Mouse (Mus musculus): ENCODE measurements around the gene Defb21.

The Defb21 gene

DNA sequence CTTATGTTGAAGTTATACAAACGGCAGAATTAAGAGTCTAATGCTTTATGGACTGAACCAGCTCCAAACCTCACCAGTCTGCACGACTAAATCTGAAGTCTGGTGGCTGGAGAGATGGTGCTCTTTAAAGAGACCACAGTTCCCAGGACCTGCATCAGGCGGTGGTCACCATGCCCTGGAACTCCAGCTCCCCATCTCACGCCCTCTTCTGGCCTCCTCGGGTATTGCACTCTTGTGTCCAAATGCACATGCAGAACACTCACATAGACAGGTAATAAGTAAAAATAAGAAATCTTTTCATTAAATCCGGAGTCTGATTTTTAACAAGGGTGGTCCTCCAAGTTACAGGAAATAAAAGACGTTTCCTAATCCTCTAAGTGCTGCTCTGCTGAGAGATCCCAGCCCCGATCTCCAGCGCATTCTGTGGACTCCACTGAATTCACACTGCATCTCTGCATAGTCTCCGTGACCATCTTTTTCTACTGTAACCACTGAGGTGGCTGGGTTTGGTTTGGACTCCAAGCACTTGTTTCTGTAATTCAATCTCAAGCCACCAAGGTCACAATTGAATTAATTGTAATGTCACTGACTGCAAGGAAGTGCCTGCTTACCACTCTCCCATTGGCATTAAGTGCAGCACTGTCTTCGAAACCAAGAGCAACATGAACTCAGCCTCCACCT is at the start of gene Defb21:
TSS of gene Defb21 (plus strand) at position 631 of the 681 bp plus-strand sequence.
- no peak for ATAC-seq (ENCODE audit: low TSS enrichment)

DNA sequence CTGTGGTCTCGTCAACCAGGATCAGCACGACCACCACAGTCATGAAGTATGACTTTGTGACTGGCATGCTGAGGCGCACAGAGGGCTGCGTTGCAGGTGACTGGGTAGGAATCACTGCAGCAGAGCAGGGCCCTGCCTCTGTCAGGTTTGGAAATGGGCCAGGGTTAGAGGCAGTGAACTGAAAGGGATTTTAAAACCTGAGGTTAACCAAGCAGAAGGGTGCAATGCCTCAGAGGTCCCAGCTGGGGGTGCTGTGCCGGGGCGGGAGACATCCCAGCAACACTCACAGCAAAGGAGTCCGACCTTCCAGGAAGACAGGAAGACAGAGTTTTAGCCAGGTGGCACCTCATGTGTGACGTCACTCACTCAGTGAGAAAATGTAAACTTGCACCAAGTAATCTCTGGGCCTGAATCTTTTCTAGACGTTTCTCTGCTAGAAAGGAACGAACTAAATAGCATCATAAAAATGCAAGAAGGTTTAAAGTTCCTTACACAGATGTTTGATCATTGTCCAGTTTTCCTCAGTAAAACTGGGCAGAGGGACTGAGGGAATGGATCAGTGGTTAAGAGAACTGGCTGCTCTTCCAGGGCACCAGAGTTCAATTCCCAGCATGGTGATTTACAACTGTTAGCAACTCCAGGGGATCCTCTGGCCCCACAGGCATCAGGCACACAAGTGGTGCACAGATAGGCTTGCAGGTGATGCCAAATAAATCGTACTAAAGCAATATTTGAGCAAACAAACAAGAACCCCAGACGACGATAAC is 32.4 kb upstream of the Defb21 start, which contains the start of gene Defb29:
TSS of gene Defb29 (minus strand) at position 155 of the 767 bp plus-strand sequence.
- ATAC-seq (ENCODE audit: low TSS enrichment) = no peak

DNA sequence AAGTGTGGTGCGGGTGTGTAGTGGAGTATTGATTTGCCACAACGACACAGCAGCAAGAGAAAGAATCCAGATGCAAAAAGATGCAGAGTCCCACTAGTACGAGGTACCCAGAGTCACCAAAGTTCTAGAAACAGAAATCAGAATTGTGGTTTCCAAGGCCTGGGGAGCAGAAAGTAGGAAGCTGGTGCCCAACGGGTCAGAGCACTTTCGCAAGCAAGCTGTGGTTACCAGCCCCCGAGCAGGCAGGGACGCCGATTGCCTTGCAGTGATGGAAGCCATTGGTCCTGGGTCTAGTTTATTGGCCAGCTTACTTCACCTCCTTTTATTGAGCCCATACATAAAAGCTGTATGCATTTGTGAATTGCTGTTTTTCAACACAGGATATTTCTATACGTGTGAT is 30.6 kb upstream of the Defb21 start:
- ATAC-seq (ENCODE audit: low TSS enrichment) = no peak

DNA sequence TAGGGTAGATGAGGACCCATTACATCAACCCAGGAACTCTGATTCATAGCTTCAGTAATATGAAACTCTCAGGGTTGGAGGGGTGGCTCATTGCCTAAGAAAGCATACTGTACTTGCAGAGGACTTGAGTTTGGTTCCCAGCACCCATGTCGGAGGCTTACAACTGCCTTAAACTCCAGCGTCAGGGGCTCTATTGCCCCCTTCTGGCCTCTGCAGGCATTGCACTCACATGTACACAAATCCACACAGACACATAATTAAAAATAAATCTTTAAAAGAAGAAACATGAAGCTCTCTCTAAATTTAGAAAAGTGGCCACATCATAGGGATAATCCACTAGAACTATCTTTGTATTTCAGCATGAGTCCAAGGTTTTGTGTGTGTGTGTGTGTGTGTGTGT is 29.6 kb upstream of the Defb21 start:
- no peak for ATAC-seq (ENCODE audit: low TSS enrichment)

DNA sequence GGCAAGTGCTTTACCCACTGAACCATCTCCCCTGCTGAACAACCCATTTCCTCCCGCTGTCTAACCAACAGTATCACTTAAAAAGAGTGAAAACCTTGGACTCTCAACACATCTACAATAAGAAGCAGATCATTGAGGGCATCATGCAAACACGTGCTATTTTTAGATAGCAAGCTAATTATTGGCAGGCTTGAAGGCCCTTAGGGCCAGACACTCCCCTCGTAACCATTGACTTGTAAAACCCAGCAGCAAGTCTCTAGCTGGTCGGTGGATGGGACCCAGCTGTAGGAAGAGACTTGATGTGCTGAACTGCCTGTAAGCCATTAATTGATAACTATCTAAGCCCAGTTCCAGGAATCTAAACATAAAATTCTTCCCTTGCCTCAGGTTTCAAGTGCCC is 29.1 kb upstream of the Defb21 start:
- no peak for ATAC-seq (ENCODE audit: low TSS enrichment)

DNA sequence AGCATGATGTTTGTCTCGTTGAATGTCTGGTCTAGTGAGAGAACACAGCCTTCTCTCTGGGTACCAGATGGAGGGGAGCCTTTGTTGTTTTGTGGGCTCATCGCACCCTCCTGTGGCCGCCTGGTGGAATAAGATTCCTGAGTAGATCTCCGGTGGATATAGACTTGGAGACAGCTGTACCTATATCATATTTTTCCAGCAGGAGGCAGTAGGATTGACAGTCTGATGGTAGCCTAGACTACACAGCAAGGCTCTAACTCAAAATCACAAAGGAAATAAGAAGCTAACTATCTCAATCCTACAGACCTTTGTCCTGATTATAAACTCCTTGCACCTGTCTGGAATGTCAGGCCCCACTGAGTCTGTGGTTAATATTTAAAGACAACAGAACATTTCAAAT is 27.9 kb upstream of the Defb21 start:
- peak; percentile 99 for ATAC-seq (ENCODE audit: low TSS enrichment)

DNA sequence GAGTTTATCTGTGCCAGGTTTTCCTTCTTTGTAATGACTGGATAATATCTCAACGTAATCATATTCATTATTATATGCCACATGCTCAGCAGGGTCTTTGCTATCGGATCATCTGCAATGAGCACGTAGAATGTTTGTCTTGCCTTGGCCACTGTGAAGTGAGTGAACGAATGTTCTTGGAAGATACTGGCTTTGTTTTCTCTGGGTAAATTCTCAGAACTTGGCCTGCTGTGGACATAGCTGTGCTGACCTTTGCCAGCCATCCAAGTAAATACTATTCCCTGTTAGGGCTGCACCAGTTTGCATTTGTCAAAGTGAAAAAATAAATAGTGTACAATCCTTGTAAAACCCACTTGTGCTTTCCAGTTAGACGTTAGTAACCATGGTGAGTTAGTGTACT is 24.4 kb upstream of the Defb21 start:
- ATAC-seq (ENCODE audit: low TSS enrichment) = no peak

DNA sequence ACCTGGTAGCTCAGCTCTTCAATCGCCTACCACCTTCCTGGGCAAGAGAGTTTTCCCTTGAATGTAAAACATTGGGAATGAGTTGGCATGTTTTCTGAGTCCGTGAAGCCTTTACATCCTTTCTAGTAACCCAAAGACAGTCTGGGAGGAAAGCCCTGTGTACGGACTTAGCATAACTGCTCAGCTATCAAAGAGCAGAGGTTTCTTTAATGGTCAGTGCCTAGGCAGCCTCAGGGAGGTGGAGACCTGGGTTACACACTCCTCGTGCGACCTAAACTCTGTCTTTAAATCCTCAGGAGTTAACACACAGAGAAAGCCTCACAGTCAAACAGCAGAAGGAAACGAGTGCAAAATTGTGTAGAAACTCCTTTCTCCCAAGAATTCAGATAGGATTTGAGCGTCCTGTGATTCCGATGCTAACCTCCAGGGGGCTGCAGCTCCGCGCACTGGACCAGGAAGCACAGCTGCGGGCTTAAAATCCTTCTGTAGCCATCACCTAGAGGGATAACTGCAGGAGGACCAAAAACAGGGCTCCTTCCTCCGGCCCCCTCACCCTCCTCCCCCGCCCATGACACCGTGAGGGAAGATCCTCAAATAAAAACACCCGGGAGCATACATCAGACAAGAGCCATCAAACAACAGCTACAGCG is 18.6 kb upstream of the Defb21 start:
- ATAC-seq (ENCODE audit: low TSS enrichment) = peak; percentile 97

DNA sequence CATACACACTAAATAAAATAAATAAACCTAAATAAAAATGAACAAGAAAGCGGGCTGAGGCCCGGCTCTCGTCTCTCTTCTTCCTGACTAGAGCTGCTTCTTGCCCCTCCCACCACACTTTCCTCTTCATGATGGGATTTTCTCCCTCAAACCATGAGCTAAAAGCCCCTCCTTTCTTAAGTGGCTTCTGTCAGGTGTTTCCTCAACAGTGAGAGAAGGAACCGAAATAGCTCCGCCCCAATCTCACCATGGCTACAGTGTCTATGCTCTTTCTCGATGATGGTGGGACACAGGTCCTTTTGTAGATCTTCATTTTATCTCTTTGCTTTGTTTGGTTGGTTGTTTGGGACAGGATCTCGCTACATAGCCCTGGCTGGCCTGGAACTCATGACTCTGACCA is 15.9 kb upstream of the Defb21 start:
- ATAC-seq (ENCODE audit: low TSS enrichment) = no peak

DNA sequence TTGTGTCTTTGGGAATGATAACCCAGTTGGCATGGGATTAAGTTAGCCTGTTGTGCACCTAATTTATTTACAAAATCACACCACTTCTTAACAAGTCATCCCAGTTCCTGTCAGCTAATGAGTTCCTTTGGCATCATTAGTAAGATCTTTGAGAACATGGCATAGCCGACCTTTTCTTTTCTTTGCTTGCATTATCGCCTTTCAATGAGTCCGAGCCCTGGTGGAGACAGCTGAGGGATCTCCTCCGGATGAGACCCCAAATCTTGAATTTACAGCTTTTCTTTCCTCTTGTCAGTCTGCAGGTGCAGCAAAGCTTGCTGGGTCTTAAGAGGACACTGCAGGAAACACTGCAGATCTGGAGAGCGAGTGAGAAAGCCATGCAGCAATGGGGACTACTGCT is 3.5 kb upstream of the Defb21 start, which contains the start of gene Gm17416:
TSS of gene Gm17416 (plus strand) at position 301 of the 400 bp plus-strand sequence.
- no peak for ATAC-seq (ENCODE audit: low TSS enrichment)

DNA sequence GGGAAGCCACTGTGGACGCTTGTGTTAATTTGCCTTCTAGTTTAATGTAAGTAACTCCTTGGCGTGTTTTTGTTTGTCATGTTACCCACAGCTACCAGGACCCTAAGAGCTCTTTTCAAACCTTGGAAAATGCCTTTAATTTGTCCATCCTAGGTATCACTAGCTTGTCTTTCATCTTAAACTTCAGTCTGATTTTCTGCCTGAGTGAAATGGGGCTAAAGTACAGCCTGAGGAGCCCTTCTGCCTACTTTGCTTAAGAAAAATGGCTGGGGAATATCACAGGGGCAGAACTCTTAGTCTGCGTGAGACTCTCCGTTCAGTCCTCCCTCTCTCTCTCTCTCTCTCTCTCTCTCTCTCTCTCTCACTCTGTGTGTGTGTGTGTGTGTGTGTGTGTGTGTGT is 2.7 kb upstream of the Defb21 start:
- ATAC-seq (ENCODE audit: low TSS enrichment) = no peak

DNA sequence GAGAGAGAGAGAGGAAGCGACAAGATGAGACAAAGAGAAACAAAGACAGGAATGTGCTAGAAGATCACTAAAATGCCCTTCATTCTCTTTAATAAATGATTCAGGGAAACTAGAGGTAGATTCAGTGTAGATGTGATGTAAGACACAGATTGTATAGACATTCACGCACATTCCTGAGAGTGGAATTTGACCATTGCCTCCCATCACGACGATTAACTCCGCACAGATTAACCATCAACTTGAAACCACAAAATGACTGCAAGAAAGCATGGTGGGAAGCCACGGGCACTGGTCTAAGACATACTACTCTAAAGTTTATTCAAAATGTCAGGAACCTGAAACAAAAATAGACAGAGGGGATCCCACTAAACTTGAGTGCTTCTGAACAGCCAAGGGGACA is 2.2 kb upstream of the Defb21 start:
- ATAC-seq (ENCODE audit: low TSS enrichment) = no peak

DNA sequence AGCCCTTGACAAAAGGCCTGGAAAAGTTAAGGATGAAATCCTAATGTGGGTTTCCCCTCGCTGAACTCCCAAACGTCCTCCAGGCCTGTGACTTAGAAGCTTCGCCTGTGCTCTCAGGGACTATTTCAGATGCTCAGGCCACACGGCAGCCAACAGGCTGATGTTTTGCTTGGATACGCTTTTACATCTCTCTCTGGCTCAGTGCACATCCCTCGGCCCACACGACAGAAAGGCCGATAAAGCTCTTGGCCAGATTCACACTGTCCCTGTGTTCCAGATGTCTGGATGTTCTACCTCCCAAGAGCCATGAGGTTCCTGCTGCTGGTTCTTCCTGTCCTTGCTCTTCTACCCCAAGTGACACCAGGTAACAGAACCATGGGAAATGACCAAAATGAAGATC is 940 bp downstream of the Defb21 start:
- ATAC-seq (ENCODE audit: low TSS enrichment) = no peak

DNA sequence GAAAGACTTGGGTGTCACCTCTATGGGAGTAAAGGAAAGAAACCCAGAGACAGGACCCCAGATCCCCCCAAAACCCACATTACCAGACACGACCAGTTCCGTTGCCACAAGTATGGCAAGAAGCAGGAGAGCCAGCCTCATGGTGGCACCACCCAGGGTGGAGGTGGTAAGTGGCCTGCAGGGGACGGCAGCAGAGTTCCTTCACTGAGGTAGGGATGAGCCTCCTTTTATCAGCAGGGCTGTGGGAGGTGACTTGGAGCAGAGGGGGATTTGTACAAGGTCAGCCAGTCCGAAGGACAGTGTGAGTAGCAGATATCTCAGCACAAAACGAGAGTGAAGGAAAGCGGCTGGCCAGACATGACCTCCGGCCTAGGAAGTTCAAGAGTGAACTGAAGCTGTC is 7.6 kb downstream of the Defb21 start, which contains the start of gene Defb19:
TSS of gene Defb19 (minus strand) at position 206 of the 400 bp plus-strand sequence.
- no peak for ATAC-seq (ENCODE audit: low TSS enrichment)

DNA sequence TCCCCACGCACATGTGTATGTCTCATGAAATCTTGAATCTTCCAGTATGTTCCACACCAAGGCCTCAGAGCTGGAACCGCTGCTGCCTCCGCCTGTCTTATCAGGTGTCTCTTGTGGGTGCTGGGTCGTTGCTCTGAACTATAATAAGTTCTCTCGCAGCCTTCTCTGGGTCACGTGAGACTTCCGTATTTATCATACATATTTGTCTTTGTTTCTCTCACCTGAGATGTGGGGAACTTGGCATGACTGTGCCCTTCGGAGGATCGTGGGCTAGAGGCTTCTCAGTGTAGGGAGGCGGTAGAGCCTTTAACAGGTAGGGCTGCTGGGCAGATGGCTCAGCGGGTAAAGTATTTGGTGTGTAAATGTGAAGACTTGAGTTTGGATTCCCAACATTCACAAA is 8.1 kb downstream of the Defb21 start:
- ATAC-seq (ENCODE audit: low TSS enrichment) = no peak

DNA sequence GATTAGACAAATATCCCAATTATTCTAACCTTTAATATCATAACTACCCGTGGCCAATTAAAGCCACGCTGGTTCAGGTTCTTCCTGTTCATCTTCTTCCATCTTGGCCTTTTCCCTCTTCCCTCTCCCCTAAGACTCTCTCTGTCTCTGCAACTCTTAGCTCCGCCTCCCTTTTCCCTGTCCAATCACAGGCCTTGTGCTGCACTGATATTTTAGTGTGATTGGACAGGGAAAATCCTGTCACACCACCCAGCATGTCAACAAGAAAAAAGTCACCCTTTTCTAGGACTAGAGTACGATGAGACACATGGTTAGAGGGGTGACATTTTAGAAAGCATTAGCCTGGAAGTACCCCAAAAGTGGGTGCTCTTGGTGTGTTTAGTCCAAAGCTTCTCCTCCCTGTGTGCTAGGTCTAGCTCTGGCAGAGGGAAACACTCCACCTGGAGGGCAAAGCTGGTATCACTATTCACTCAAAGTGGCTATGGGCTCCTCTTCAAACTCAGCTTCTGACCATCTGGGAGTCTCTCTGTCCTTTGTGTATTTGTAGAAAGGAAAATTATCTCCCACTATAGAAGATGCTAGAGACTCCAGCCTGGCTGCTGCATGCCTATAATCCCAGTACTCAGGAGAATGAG is 14.5 kb downstream of the Defb21 start:
- peak; percentile 47; the same call in 1 of the 2 replicates for ATAC-seq (ENCODE audit: low TSS enrichment)

DNA sequence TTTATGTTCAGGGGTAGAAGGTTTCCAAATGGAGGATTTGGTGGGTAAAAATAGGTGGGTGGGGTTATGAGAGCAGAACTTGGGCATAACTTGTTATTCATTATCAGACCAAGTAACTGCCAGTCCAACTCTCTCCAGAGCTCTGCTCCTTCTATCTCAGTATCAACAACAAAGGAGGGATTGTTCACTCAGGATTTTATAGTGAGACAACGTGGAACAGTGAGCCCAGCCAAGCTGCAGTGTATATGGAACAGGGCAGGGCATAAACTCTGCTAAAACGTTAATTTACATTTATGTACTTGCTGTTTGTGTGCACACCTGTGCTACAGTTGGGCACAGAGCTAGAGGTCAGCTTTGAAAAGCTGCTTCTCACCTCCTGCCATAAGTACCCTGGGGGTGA is 15.9 kb downstream of the Defb21 start:
- ATAC-seq (ENCODE audit: low TSS enrichment) = no peak

DNA sequence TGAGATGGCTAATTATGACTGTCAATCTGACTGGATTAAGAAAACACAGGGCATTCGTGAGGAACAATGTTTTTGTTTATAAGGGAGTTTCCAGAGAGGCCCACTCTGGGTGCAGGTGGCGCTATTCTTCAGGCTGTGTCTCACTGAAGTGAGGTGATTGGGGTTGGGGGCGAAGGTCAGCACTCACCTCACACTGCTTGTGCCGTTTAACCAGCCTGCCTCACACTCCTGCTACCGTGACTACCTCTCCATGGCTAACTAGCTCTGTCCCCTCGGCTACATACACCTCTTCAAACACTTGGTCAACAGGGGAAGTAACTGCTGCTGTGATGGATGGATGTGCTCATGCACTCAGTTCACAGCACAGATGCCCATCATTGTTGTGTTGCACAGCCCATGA is 16.5 kb downstream of the Defb21 start:
- no peak for ATAC-seq (ENCODE audit: low TSS enrichment)

DNA sequence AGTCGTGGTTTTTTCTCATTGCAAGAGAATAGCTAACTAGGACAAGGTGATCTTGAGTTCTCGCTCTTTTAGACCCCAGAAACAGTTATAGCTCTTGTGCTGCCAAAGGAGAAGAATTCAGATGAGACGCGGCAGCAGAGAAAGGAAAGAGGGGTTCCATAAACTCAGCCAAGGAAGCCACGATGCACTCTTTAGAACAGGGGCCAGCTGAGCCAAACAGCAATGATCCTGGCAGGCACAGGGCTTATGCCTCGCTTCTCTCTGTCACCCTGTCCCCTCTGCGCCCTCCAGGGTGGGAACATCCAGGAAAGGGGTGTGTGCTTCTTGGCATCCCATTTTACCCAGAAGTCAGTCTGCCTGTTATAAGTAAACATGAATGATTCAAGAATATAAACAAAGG is 26.8 kb downstream of the Defb21 start, which contains the start of gene Defb45:
TSS of gene Defb45 (minus strand) at position 101 of the 400 bp plus-strand sequence.
- ATAC-seq (ENCODE audit: low TSS enrichment) = no peak

DNA sequence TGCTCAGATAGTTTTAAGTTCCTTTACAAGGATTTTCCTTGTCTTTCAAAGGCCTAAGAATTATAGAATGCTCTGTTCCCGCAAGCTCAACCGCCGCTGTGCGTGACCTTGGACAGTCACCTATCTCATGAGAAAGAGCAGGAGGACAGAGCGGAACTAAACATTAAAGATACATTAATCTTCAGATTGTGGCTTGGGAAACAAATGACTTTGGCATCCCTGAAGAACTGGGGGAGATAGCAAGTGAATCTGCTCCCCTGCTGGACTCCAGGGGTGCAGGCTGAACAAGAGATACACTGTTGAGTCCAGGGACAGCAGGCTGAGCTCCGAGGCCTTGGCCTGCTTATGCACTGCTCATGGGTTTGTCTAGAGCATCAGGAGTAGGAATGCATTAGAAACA is 27.5 kb downstream of the Defb21 start:
- ATAC-seq (ENCODE audit: low TSS enrichment) = no peak

DNA sequence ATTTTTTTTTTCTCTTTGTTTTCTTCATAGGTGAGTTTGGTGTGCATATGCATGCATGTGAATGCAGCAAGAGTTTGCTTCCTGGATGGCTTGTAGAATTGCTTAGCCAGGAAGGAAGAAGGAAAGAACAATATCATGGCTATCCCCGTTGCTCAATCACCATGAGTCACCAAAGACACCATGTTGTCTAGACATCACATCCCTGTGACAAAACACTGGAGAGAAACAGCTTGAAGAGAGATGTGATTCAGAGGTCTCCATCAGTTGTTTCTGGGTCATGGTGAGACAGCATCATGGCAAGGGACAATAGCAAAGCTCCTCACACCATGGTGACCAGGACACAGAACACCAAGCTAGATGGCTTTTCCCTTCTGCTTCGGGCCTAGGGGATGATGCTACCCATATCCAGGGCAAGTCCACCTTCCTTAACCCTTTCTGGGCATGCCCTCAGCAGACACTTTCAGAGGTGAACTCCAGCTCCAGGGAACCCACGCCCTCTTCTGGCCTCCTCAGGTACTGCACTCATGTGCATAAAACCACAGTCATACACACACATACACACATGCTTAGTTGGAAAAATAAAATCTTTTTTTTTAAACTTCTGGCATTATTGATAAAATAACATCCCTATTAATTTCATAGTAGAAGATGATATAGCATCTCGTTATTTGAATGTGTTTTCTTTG is 28.9 kb downstream of the Defb21 start:
- no peak for ATAC-seq (ENCODE audit: low TSS enrichment)

DNA sequence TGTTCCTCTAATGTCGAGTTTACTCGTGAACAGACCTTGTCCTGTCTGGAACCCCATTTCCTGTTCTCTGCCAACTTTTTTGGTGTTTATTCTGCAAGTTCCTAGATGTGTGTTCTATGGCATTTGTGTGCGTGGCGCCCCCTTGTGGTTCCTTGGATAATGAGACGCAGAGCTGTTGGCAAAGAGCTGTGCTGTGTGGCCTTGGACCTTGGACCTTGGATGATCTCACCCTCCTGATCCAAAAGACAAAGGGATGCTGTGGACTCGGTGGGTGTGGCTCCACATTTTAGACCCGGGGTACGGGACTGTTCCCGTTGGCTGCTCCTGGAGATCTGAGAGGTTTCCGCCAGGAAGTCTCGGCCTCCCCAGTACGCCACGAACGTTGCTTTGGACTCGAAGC is 31.5 kb downstream of the Defb21 start, which contains the start of gene Defb36:
TSS of gene Defb36 (plus strand) at position 271 of the 400 bp plus-strand sequence.
- ATAC-seq (ENCODE audit: low TSS enrichment) = no peak
